Mouse (Mus musculus) kidney, postnatal 25 days (tissue): ENCODE measurements around the gene Trim60.

ENCODE experiments used
- DNase-seq, 2 experiments: peaks; one replicate each; pipeline ENCODE4 v3.0.0; 2021; ENCODE audit warnings: mixed read lengths in 2 of 2

Trim60 gene

DNA sequence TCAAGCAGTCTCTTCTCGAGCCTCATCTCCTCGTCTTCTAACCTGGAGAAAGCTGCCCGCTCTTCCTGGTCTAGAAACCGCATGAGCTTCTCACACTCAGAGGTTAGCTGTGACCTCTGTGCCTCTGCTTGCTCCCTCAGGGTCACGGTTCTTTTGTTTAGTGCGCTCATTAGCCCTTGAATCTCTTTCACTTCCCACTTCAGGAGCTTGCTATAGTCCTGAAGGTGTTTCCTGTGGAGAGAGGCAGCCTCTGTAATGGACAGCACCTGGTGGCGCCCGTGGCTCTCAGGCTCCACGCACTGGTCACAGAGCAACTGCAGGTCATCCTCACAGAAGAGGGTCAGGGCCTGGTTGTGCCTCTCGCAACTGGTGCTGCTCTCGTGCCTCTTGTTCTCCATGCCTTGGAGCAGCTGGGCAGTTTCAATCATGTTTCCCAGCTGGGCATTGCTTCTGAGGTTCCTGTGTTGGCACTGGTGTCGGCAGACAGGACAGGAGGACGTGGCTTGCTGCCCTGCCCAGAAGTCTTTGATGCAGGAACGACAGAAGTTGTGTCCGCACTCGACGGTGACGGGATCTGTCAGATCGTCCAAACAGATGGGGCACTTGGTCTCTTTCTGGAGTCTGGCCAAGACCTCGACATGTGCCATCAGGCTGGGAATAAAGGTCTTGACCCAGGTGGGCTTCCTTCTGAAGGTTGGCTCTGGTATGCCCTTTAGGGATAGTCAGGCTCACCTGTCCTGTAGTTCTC lies 35.1 kb downstream of the Trim60 start:
- peak in 1 of 2 experiments; percentile 29 for DNase-seq

DNA sequence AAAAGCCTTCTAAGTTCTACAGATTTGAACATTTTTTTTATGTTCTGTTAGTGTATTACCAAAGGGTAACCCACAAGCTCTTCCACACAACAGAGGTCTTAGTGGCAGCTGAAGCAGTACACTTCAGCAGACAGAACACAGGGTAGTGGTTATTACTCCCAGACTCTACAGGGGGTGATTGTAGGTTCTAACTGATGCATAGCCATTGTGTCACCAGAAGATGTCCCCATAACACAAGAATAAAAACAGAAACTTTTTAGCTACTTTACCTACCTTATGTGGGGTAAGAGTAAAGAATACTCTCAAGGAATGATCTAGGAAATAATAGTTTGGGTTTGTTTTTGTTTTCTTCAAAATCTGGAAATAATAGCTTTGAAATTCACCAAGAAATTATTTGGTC lies 55.5 kb downstream of the Trim60 start:
- no peak for DNase-seq

DNA sequence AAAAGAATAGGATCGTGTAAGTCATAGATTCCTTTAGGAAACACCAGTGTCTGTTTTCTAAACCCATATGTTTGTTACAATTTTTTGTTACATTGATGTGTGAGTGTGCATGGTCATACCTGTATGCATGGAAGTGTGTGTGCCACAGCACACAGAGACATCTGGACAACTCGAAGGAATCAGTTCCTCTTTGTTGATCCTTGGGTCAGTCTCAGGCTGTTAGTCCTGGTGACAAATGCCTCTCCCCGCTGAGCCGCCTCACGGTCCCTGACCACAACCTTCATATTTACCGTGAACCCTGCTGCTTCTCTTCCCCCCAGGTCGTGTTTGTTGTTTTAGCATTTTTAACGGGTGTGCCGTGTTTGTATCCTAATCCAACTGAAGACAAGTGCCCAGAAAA lies 59.4 kb downstream of the Trim60 start:
- DNase-seq, result no peak

DNA sequence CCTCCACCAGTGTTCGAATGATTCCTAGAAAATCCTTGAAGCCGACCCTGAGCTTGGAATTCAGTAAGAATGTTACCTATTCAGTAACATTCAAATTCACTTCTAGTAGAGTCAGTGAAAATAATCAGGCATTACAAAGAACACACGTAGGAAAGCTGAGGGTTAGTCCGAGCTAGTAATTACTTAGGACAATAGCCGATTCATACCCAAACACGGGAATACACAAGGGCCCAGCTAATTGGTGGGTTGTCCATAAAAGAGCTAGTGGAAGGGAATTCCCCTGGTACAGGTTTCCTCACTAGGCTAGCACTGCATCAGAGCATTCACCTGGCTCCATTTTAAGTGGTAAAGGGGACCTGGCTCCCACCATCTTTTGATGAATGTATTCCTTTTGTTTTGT lies 66.3 kb downstream of the Trim60 start:
- no peak for DNase-seq
